Mouse (Mus musculus): ENCODE measurements at regions not wholly inside any gene's neighbourhood (a gene's known extent, or its start where the extent isn't known, plus 50 kb on each side); places are given as distances from the start of the nearest gene placed in this dataset.
"Not testable (repeated sequence)": the region's sequence is repeated elsewhere in the genome, so short reads cannot be mapped to it uniquely, and the experiment has no call there.

- no peak for DNase-seq (ENCODE audit: low spot score)
These were observed 782.6 kb upstream of the Agtr1b start for GRCm38 (mm10) chr3:21149618-21150017.

GRCm38 (mm10) chr3:21128821-21129504 is 762.0 kb upstream of the Agtr1b start:
- no peak for DNase-seq (ENCODE audit: low spot score)

- no peak for DNase-seq (ENCODE audit: low spot score)
These were observed 759.2 kb upstream of the Agtr1b start for GRCm38 (mm10) chr3:21126191-21126590.

DNA sequence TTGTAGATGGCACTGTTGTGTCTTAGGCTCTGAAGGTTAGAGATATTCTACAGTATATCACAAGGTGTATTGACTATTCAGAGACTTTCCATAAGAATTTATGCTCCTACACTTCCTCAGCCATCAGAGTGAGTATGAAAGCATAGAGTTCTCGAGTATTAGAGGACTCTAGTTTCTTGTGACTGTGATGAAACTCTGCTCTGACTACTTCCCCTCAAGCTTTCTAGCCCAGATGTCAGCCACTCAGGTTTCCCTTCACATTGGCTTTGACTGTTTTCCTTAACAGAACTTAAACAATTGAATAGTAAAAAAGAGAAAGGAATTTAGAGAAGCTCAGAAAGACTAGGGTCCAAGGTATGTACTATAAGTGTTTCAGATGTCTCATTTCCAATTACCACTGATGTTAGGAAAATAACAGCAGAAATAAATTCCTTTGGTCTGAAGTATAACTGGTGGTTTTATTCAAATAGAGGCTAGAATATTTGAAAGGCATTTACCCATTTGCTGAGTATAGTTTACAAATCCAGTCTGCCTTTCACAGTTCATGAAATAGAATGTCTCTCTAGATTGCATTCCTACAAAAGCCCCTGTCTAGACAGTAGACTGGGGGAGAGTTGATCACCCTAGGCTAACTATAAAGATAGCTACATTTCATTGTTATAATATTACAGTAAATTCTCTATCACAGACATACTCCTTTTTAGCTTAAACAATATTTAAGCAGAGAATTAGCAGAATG is 751.4 kb upstream of the Agtr1b start:
- DNase-seq (ENCODE audit: low spot score), result no peak

GRCm38 (mm10) chr3:21111735-21112518 is 745.0 kb upstream of the Agtr1b start:
- no peak for DNase-seq (ENCODE audit: low spot score)

GRCm38 (mm10) chr3:21090206-21090605 is 723.2 kb upstream of the Agtr1b start:
- no peak for DNase-seq (ENCODE audit: low spot score)

DNA sequence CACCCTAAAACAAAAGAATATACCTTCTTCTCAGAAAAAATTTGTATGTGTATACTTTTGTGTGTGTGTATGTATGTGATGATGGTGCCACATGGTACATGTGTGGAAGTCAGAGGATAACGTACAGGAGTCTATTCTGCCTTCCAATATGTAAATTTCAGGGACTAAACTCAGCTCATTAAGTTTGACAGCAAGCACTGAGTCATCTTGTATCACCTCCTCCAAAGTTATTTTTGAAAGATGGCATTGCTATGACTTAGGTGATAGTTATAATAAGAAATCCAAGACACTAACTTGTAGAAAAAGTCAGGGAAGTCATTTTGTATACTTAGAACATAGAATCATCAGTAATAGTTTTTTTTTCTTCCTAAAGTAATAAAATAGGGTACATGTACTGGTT is 719.4 kb upstream of the Agtr1b start:
- DNase-seq (ENCODE audit: low spot score), result no peak

DNA sequence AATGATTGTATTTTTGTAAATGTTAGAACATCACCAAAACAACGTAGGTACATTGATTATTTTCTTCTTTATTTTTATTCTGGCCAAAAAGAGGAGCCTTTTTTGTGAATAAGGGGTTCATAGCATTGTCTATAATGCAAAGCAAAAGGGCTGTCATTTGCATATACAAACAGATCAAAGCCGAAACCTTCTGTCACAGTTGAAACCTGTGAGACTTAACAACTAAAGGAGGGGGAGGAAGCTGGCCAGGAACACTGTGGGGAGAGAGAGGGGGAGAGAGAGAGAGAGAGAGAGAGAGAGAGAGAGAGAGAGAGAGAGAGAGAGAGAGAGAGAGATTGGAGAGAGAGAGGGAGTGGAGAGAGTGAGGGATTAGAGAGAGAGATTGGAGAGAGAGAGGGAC is 710.6 kb upstream of the Agtr1b start:
- no peak for DNase-seq (ENCODE audit: low spot score)

- DNase-seq (ENCODE audit: low spot score), result not testable (repeated sequence)
These were observed 686.4 kb upstream of the Agtr1b start for GRCm38 (mm10) chr3:21053337-21053736.

GRCm38 (mm10) chr3:21049365-21049764 is 682.4 kb upstream of the Agtr1b start:
- DNase-seq (ENCODE audit: low spot score), result not testable (repeated sequence)

- DNase-seq (ENCODE audit: low spot score), result no peak
These were observed 679.0 kb upstream of the Agtr1b start for GRCm38 (mm10) chr3:21045981-21046380.

GRCm38 (mm10) chr3:21025876-21026275 is 658.9 kb upstream of the Agtr1b start:
- no peak for DNase-seq (ENCODE audit: low spot score)

GRCm38 (mm10) chr3:21020946-21021345 is 654.0 kb upstream of the Agtr1b start:
- DNase-seq (ENCODE audit: low spot score), result no peak

GRCm38 (mm10) chr3:21020297-21020696 is 653.3 kb upstream of the Agtr1b start:
- DNase-seq (ENCODE audit: low spot score), result no peak

- DNase-seq (ENCODE audit: low spot score), result no peak
These were observed 642.7 kb upstream of the Agtr1b start for GRCm38 (mm10) chr3:21009650-21010049.

DNA sequence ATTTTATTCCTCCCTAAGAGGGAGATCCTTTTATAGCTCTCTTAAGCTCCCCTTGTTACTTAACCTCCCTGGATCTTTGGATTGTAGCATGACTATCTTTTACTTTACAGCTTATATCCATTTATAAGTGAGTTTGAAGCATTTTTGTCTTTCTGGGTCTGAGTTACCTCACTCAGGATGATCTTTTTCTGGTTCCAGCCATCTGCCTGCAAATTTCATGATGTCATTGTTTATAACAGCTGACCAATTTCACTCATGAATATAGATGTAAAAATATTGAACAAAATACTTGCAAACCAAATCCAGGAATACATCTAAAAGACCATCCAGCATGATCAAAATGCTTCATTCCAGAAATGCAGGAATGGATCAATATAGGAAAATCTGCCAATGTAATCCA is 631.3 kb upstream of the Agtr1b start:
- DNase-seq (ENCODE audit: low spot score), result no peak

DNA sequence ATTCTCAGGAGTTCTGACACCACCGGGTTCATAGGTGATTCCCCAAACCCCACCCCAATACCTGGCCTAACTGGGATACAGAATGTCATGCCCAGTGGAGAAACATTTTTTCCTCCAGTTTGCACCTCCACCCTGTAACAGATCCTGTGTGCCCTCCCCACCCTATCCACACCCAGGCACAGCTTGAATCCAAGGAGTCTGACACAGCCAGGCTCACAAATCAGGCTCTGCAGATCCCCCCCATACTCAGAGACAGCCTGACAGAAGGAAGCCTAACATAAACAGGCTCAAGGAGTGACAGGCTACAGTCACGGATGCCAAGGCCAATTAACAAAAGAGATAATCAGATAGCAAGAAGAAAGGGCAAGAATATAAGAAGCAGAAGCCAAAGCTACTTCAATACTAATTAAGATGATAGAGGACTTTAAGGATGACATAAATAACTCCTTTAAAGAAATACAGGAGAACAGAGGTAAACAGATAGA is 622.6 kb upstream of the Agtr1b start:
- no peak for DNase-seq (ENCODE audit: low spot score)

- no peak for DNase-seq (ENCODE audit: low spot score)
These were observed 620.0 kb upstream of the Agtr1b start for GRCm38 (mm10) chr3:20986942-20987341.

DNA sequence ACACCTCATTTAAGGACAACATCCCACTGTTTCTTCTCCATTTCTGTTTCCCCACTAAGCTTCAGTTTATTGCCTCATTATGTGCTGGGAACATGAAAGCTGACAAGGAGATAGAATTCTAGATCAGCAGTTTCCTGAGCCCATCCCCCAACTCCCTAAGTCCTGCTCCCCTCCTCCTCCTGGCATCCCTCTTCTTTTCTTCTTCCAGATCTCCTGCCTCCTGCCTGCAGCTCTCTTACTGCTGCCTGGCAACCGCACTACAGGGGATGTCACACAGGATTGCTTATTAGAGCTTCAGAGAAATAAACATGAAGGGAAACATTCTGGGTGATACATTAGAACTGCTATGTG is 619.4 kb upstream of the Agtr1b start:
- peak; percentile 13 for DNase-seq (ENCODE audit: low spot score)

DNA sequence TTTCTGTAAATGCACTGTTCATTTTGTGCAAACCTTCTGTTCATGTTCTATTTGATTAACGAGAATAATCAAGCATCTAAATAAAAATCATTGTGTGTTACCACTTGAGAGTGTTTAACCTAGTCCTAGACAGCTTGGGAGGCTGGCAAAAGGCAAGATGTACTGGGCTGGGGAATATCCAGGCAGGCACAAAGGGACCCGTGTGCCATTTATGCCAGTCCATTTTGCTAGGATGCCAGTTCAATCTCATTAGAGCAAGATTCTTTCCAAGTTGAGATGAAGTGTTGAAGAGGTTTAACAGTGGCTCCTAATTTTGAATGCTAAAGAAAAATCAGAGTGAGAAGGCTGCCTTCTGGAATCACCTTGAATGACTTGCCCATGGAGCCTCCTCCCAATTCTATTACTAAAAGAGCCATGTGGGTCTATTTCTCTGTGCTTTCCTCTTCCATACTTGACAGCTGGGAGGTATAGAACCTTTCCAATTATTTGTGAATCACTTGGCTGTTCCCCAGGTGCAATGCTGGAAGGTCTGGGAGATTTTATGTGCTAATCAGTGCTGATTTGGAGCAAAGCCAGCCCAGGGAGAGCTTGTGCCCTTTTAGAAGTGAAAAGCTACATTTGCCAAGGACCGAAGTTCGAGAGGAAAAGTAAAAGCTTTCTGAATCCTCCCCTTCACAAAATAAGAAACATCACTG is 618.9 kb upstream of the Agtr1b start:
- DNase-seq (ENCODE audit: low spot score), result no peak

DNA sequence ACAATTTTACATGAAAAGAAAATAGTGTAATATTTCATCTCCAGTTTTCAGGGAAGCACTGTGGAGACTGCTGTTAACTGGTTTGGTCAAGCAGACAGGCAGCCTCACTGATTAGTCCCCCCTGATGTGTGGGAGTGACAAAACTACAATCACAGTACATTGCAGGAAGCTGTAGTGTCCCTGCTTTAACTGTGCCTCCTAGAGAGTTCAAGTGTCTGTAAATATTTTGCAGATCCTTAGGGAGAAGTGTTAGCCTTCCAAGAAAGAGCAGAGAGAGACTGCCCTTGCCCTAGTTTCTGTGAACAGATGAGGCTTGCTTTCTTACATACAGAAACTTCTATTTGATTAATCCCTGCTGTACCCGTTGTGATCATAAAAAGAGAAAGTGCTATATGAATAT is 617.2 kb upstream of the Agtr1b start:
- no peak for DNase-seq (ENCODE audit: low spot score)

- no peak for DNase-seq (ENCODE audit: low spot score)
These were observed 606.1 kb upstream of the Agtr1b start for GRCm38 (mm10) chr3:20973077-20973476.

Data from lung, postnatal 25 days (tissue).